Mouse (Mus musculus): Measurements from ENCODE around the gene Crybg2.

GRCm38 (mm10) chr4:134016208-134016607 lies 44.4 kb upstream of the Crybg2 start:
- TF ChIP-seq CTCF (IDR thresholded peaks at IDR 0.05; ENCODE audit: low read depth) (no peak), EP300 (IDR thresholded peaks at IDR 0.05; ENCODE audit: low read depth) (no peak)
